Mouse (Mus musculus) embryonic facial prominence, embryonic 10.5 days (tissue): ENCODE measurements at regions not wholly inside any gene's neighbourhood (a gene's known extent, or its start where the extent isn't known, plus 50 kb on each side); places are given as distances from the start of the nearest gene placed in this dataset.
"Not testable (repeated sequence)": the region's sequence is repeated elsewhere in the genome, so short reads cannot be mapped to it uniquely, and the experiment has no call there.

Experiments used
- DNase-seq: peaks from one replicate; pipeline ENCODE4 v3.0.0-alpha.2; 2017; ENCODE audit warnings: low spot score
- H3K27ac ChIP-seq: fragments of 300-500 bp; sonication (generic); replicated peaks from 2 replicates; pipeline ENCODE4 v1.5.1; 2016; ENCODE audit warnings: mild to moderate bottlenecking
- H3K27me3 ChIP-seq: fragments of 300-500 bp; sonication (generic); replicated peaks from 2 replicates; pipeline ENCODE4 v1.6.1; 2016; ENCODE audit warnings: low read depth, mild to moderate bottlenecking; ENCODE audit not compliant: poor library complexity, severe bottlenecking
- H3K36me3 ChIP-seq: fragments of 300-500 bp; sonication (generic); replicated peaks from 2 replicates; pipeline ENCODE4 v1.6.1; 2016; ENCODE audit warnings: mild to moderate bottlenecking, moderate library complexity
- H3K4me1 ChIP-seq: fragments of 300-500 bp; sonication (generic); 2 replicates; pipeline ENCODE4 v1.6.1; 2016
- H3K4me3 ChIP-seq: fragments of 300-500 bp; sonication (generic); 2 replicates; pipeline ENCODE4 v1.5.1; 2016; ENCODE audit warnings: mild to moderate bottlenecking, moderate library complexity
- H3K9me3 ChIP-seq: fragments of 300-500 bp; sonication (generic); 2 replicates; pipeline ENCODE4 v1.6.1; 2016; ENCODE audit warnings: mild to moderate bottlenecking
- WGBS: fragments of 180-500 bp; shearing (Covaris S2); methylation state at CpG from one replicate; pipeline ENCODE4 v1.1.7; 2016; 5-methylcytosine and 5-hydroxymethylcytosine counted together

DNA sequence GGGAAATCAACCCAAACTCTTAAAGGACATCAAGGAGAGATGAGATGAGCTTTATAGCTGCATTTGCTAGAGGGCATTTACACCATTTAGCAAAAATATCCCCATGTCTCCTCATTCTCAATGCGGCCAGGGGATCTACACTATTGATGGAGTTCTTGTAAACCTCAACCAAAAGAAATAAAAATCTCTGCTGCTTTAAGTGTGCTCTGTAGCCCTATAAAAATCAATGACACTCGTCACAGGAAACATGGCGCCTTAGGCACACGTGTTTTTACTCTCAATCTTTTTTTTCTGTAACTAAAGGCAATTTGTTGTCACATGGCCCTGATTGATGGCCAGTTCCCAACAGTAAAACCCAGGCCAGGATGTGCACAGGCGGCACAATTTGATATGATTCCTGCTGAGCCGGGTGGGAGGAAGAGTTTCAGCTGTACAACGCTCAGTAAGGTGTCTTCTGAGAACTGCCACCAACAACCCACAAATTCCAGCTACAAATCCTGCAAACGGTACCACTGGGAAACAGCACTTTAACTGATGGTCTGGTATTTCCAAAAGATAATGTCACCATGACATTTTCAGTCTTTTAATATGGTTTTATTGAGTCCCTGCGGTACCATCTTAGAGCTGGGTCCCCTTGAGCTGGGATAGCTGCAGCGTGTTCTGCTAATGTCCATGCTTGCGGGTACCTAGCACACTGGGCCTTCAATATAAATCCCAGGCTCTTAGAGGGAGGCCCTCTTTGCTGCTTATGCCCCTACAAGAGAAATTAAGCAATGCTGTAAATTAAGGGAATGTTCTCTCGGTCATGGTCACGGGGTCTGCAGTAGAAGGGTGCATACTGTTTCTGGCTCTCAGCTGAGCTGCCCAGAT lies 78.8 kb downstream of the Tpbg start:
- Histone ChIP-seq H3K4me3 (no peak overlapping the region), H3K4me1 (no peaks in the 10 kb centered on the region), H3K36me3 (no peaks in the 10 kb centered on the region), H3K27ac (no peak overlapping the region), H3K27me3 (no peaks in the 10 kb centered on the region), H3K9me3 (no peaks in the 10 kb centered on the region)
- no peak for DNase-seq
- WGBS = 88% methylated on average over 13 of the region's 13 CpGs

DNA sequence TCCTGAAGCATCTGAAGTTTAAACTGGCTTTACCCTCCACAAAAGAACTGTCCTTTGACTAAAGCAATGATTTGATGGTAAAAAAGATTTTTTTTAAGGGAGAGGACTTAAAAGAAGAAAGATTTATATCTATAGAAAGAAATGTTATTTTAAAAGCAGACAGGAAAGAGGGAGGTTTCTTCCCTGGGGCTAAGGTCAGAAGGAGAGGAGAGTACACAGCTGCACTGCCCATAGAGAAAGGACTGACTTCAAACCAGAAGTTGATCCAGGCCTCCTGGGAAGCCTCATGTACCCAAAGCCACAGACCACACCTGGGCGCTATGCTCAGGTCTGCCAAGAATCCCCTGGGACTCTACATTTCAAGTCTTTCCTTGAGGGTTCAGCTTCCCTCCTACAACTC lies 83.1 kb downstream of the Tpbg start:
- no peaks in the 10 kb centered on the region for H3K27me3 ChIP-seq
- H3K4me3 ChIP-seq = no peak overlapping the region
- H3K9me3 ChIP-seq = no peaks in the 10 kb centered on the region
- H3K36me3 ChIP-seq = no peaks in the 10 kb centered on the region
- no peak for DNase-seq
- no peak overlapping the region for H3K27ac ChIP-seq
- 56% methylated on average over 1 of the region's 1 CpGs for WGBS
- no peaks in the 10 kb centered on the region for H3K4me1 ChIP-seq

DNA sequence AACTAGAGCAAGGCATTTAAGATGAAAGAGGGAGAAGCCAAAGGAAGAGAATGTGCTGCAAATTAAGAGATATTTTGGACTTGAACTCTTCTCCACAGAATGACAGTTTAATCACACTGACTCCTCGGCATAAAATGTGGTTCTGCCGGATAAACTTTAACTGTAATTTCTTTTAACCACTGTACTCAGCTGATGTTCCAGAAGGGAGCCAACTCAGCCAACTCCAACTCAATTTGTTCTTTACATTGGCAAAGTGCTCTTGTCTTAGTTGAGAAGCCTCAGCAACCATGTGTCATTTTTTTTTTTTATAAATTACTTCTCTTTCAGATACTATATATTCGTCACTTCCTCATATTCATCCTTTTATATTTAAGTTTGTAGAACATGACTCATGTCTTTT lies 90.0 kb downstream of the Tpbg start:
- H3K9me3 ChIP-seq = no peaks in the 10 kb centered on the region
- no peak for DNase-seq
- H3K27ac ChIP-seq = no peak overlapping the region
- H3K36me3 ChIP-seq = no peaks in the 10 kb centered on the region
- H3K27me3 ChIP-seq = no peaks in the 10 kb centered on the region
- no peak overlapping the region for H3K4me3 ChIP-seq
- H3K4me1 ChIP-seq = no peaks in the 10 kb centered on the region
- WGBS = 91% methylated on average over 3 of the region's 3 CpGs

DNA sequence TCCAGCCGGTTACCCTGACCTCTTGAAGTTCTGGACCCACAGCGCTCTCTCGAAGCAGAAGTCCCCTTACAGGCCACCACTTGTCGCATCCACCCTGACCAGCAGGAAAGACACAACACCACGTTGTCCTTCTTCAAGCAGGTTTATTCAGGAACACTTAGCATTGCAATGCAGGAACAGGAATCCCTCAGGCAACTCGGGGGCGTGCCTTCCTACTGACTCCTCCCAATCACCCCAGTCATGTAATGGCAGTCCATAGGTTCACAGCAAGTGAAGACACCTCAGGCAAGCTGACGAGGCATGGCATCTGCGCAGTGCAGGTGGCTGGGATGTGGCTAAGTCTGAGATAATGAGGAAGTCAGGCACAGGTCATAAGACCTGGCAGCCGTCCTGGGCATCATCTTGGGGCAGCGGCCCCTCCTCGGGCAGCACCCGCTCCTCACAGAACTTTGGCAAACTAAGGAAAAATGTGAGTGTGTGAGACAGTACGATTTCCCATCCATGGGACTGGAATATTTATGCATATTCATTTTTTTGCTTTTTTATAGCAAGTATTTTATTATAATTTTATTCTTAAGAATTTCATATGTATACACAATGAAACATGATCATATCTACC lies 101.0 kb downstream of the Tpbg start:
- not testable (repeated sequence) for H3K4me1 ChIP-seq, H3K9me3 ChIP-seq, H3K27ac ChIP-seq, H3K4me3 ChIP-seq, DNase-seq, H3K27me3 ChIP-seq, H3K36me3 ChIP-seq
- 88% methylated on average over 14 of the region's 14 CpGs for WGBS

DNA sequence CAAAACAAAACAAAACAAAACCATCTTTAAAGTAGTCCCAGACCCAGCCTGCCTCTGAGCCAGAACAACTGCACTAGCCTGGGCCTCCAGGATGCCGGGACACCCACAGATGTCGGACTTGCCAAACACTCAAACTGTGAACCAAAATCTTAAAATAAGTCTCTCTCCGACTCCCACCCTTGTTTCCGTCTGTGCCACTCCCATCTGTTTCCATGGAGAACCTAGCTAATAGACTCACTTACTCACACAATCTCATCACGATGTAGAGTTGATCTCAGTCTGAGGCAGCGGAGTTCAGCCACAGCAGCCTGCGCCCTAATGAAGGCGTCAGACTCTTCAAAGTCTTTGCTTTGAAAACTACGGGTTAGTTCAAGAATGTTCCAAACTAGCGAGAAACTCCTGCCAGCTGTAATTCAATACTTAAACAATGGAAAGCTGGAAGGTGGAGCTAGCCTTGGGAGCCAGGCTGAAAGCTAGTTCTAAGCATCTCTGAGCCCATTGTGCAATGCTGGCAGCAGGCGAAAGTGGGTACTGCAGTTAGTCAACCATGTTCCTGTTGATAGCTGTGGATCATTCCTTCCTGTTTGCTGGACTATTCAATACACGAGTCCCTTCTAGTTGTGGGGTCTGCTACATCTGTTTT lies 106.4 kb downstream of the Tpbg start:
- no peaks in the 10 kb centered on the region for H3K27me3 ChIP-seq
- no peaks in the 10 kb centered on the region for H3K36me3 ChIP-seq
- no peaks in the 10 kb centered on the region for H3K9me3 ChIP-seq
- no peak overlapping the region for H3K27ac ChIP-seq
- no peaks in the 10 kb centered on the region for H3K4me1 ChIP-seq
- no peak overlapping the region for H3K4me3 ChIP-seq
- 74% methylated on average over 12 of the region's 12 CpGs for WGBS
- no peak for DNase-seq

DNA sequence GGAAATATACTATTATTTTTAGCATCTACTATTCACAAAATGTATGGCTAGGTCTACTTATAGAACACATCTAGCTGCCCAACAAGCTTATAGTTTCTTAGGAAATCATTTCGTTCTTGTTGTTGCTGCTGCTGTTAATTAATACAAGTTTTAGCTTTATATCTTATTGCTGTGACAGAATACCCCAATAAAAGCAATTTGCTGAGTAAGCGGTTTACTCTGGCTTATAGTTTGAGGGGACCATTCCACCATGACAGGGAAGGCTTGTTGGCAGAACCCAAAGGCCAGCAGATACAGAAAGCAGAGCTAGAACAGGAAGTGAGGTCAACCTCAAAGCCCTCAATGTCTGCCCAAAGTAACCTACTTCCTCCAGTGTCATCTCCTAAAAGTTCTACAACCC lies 109.6 kb downstream of the Tpbg start:
- no peaks in the 10 kb centered on the region for H3K4me1 ChIP-seq
- no peak overlapping the region for H3K4me3 ChIP-seq
- no peak for DNase-seq
- H3K27ac ChIP-seq = no peak overlapping the region
- no peaks in the 10 kb centered on the region for H3K36me3 ChIP-seq
- no peaks in the 10 kb centered on the region for H3K27me3 ChIP-seq
- WGBS = 87% methylated on average over 2 of the region's 2 CpGs
- H3K9me3 ChIP-seq = no peaks in the 10 kb centered on the region

DNA sequence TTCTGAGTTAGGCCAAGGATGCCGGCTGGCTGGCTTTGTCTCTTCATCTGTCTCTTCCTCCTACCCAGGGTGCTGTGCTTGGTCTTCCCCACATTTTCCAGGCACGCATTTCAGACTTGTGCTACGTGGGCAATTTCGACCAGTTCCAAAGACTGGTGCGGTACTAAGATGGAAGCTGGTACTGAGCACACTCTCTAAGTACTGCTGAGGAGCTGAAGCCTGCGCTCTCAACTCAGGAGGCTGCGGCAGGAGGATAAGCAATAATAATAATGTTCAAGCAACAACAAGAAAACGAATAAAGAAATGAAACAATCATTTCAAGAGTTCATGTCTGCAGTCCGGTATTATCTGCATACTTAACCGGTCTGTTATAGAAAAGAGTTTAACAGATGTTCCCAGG lies 127.9 kb downstream of the Tpbg start:
- Histone ChIP-seq H3K4me3 (no peak overlapping the region), H3K4me1 (no peaks in the 10 kb centered on the region), H3K36me3 (no peaks in the 10 kb centered on the region), H3K9me3 (no peaks in the 10 kb centered on the region), H3K27ac (no peak overlapping the region), H3K27me3 (no peaks in the 10 kb centered on the region)
- 92% methylated on average over 10 of the region's 10 CpGs for WGBS
- DNase-seq = no peak

DNA sequence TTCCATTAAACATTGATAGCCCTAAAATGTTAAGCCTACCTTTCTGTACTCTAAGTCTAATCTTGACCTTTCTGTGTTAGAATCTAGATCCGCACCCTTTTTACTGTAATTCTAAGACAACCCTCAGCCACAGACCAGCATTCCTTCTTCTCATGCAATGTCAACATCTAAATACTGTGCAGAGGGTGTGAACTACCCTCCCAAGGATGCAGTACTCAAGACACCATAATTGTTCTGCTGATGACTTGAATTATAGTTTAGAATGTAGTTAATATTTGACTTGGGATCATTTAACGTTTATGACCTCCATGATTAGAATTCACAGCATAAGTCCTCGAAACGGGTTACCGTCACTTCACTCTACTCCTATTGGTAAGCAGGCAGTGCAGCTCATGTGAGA lies 139.2 kb downstream of the Tpbg start:
- no peak overlapping the region for H3K27ac ChIP-seq
- H3K4me3 ChIP-seq = no peak overlapping the region
- H3K4me1 ChIP-seq = no peaks in the 10 kb centered on the region
- no peaks in the 10 kb centered on the region for H3K27me3 ChIP-seq
- H3K9me3 ChIP-seq = no peaks in the 10 kb centered on the region
- WGBS = 92% methylated on average over 5 of the region's 5 CpGs
- no peak for DNase-seq
- H3K36me3 ChIP-seq = no peaks in the 10 kb centered on the region

DNA sequence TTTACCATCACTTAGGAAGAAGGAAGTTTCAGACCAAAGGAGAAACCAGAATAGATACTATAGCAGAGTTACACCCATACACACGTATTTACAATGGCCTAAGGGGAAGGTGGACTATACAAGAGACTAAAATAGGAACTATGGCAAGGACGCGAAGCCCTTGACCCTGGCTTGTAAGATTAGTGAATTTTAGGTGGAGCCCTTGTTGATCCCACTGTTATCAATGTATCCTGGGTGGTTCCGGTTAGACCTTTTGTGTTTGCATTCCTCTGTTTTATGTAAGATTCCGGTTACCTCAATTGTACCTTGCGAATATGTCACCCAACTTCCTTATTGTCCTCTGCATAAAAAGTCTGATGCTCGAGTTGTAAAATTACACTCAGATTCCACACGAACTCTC lies 141.3 kb downstream of the Tpbg start:
- not testable (repeated sequence) for H3K4me1 ChIP-seq, H3K9me3 ChIP-seq, DNase-seq, H3K4me3 ChIP-seq, H3K36me3 ChIP-seq, H3K27ac ChIP-seq, H3K27me3 ChIP-seq
- WGBS = 90% methylated on average over 8 of the region's 8 CpGs

DNA sequence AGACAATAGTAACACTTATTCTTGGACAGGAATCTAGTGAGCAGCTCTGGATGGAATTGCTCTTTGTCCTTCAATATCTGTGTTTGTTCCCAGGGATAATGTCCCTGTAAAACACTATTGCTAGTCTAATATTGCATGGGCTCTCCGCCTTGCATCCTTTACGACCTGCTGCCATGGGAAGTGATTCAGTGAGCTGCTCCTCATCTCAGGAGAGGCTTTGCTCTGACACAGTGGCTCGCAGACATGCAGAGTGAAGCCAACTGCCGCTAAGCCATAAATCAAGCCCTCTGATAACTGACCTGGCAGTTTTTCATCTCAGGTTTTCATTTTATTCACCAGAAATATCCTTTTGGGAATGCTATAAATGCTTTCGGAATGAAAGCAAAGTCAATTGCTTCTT lies 143.5 kb downstream of the Tpbg start:
- Histone ChIP-seq H3K27ac (no peak overlapping the region), H3K4me1 (no peaks in the 10 kb centered on the region), H3K27me3 (no peaks in the 10 kb centered on the region), H3K4me3 (no peak overlapping the region), H3K36me3 (no peaks in the 10 kb centered on the region), H3K9me3 (no peaks in the 10 kb centered on the region)
- DNase-seq = no peak
- 89% methylated on average over 5 of the region's 5 CpGs for WGBS

DNA sequence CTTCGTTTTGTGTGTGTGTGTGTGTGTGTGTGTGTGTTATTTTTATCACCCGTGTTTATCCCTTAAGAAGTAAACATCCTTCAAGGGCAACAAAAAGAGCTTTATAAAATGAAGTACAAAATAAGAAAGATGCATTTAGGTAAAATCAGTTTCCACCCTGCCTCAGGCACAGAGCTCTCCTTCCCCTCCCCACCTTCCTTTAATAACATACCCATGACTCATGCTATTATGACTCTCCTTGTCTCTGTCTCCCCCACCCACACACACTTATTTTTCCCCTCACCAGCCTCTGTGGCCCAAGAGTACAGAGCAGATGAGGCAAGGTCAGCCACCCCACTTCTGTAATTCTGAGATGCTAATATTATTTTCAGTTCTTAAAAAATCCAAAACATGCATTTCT lies 144.0 kb downstream of the Tpbg start:
- Histone ChIP-seq H3K4me1 (no peaks in the 10 kb centered on the region), H3K27ac (no peak overlapping the region), H3K9me3 (no peaks in the 10 kb centered on the region), H3K36me3 (no peaks in the 10 kb centered on the region), H3K27me3 (no peaks in the 10 kb centered on the region), H3K4me3 (no peak overlapping the region)
- 77% methylated on average over 2 of the region's 2 CpGs for WGBS
- DNase-seq = no peak

DNA sequence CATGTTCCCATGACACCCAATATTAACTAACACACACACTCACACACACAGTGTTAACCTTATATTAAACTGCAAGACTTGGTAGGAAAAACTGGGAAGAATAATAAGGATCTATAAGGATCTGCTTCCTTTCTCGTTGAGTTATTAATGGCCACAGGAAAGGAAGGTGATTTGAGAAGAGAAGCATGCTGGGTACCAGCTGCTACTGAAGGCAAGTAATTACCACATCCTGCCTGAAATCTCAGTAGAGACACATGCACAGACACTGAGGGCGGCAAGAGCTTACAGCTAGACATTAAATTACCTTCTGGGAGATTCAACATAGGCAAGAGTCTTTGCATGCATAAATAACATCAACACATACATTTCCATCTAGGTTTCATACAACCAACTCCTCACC lies 160.8 kb downstream of the Tpbg start:
- no peaks in the 10 kb centered on the region for H3K4me1 ChIP-seq
- no peaks in the 10 kb centered on the region for H3K27me3 ChIP-seq
- no peak overlapping the region for H3K4me3 ChIP-seq
- H3K27ac ChIP-seq = no peak overlapping the region
- no peaks in the 10 kb centered on the region for H3K9me3 ChIP-seq
- no peaks in the 10 kb centered on the region for H3K36me3 ChIP-seq
- DNase-seq = no peak
- WGBS = 75% methylated on average over 2 of the region's 2 CpGs

DNA sequence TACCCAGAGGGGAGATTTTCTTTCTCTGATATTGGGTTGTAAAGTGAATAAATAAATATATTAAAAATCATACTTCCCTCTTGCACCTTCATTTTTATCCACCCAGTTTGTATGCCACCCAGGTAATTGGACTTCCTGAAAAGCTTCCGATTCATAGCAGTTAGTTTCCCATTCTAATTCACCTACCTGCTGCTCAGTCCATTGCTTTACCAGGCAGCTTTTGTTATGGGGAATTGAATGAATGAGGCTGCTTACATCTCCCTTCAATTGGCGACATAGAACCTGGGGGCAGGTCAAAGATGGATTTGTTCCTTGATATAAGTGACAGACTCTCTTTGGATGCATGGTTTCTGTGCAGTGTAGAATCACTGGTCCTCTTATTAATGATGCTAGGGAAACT lies 169.5 kb downstream of the Tpbg start:
- Histone ChIP-seq H3K27me3 (no peaks in the 10 kb centered on the region), H3K27ac (no peak overlapping the region), H3K9me3 (no peaks in the 10 kb centered on the region), H3K4me3 (no peak overlapping the region), H3K4me1 (no peaks in the 10 kb centered on the region), H3K36me3 (no peaks in the 10 kb centered on the region)
- 66% methylated on average over 2 of the region's 2 CpGs for WGBS
- DNase-seq = no peak
